Mouse (Mus musculus) ES-Bruce4 (cell line): ENCODE results near the gene Mdm2.

Experiments used
- CTCF ChIP-seq: IDR thresholded peaks from one replicate; pipeline ENCODE4 v1.8.1; 2011; ENCODE audit warnings: low read depth, low read length
- EP300 ChIP-seq: IDR thresholded peaks from 2 replicates; pipeline ENCODE4 v1.6.1; 2011; ENCODE audit warnings: low read depth, low read length; ENCODE audit not compliant: insufficient read depth

DNA sequence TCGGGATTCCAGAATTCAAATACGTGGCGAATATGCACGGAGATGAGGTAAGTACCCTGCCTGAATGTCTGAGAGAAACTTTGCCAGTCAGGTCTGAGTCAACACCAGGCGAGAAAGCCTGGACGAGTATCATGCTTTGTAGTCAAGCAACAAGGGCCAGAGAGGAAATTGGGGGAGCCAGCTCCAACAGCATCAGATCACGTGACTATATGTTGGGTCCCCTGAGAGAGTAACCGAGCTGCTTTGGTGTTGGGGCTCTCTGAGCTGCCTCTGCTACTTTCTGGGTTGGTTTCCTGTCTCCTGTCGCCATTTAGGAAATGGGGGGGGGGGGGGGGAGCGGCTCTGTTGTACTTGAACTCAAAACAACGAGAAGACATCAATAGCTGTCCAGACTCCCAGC, 50.7 kb downstream of the Mdm2 start:
- TF ChIP-seq CTCF = no peak
- TF ChIP-seq EP300 = no peak
